Mouse (Mus musculus) 416B (cell line): Measurements from ENCODE around the gene Klc4.
A peak's percentile ranks its signal among the peaks of the same experiment; 100 is the strongest.

ENCODE experiments used
- DNase-seq: peaks from one replicate; pipeline ENCODE4 v3.0.0; 2011; ENCODE audit warnings: low read depth

Gene Klc4

DNA sequence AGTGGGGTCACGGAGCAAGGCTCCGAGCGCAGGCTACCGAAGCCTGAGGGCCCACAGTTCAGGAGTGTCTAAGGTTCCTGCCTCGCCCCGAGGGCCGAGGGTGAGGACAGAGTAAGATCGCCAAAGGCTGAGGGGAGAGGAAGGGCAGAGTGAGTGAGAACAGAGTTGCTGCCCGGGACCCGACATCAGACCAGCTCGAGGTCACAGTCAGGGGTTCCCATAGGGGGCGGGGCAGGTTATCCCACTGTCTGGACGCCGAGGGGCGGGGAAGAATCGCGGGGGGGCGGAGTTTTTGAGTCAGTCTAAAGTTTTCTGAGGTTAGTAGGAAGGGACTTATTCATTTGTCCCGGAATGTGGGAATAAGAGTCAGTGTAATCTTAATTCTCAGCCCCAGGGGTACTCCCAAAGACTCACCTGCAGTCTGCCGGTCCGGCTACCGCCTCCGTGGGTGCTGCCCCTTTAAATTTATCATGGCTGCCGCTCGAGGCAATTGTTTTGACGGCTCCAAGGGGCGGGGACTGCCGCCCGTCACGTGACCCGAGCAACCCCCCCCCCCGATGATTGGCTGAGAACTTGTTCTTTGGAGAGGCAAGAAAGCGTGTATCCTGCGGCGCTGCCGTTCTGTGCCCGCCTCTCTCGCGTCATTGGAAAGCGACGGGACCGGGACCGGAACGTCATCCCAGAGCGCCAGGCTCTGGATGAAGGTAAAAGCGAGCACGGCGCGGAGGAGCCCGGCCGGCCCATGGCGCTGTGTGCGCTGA lies at the start of gene Klc4, which contains the start of gene Mrpl2:
Klc4 (minus strand) TSS at position 462 of the 761 bp plus-strand sequence.
Mrpl2 (plus strand) TSS at position 669 of the 761 bp plus-strand sequence.
- peak; percentile 99 for DNase-seq

DNA sequence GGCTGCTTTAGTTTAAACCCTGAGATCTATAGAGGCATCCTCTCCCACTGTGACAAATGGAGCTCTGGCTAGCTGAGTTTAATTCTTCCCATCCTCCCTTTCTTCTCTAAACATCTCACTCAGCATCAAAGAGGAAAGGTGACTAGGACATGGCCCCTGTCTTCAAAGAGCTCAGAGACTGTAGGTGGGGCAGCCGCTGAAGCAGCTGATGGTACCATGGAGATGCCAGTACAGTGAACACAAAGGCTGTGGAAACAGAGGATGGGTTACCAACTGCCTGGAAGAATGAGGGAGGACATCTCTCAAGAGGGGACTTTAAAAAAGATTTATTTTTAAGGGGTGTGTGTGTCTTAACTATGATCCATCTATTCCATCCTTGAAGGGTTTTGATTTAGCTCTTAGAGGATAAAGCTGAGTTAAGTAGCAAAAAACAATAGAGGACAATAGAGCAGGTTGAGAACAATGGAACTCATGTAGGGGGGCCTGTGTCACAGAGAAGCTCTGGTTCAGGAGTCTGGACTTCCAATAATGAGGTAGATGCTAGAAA lies 48.8 kb upstream of the Klc4 start:
- DNase-seq: no peak

DNA sequence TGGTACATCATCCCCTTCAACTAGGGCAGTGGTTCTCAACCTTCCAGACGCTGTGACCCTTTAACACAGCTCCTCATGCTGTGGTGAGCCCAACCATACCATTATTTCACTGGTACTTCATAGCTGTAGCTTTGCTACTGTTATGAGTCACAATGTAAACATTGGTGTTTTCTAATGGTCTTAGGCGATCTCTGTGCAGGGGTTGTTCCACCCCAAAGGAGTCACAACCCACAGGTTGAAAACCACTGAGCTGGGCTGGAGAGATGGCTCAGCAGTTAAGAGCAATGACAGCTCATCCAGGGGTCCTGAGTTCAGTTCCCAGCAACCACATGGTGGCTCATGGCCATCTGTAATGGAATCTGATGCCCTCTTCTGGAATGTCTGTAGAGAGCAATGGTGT lies 45.6 kb upstream of the Klc4 start:
- DNase-seq: peak; percentile 83

DNA sequence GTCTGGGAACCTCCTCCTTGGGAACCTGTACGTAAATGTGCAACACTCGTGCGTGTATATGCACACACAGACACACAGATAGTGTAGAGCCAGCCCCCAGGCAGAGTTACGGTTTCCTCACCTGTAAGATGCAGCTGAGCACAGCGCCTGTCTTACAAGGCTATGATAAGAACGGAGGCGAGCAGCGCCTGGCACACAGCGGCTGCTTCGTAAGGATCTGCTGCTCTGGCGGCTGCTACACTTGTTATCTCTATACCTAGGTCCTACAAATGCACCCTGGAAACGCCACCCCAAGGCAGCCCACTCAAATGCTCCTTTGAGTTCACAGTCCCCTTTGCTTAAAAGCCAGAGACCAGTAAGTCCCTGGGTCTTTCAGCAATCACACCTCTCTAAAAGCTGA lies 44.8 kb upstream of the Klc4 start:
- DNase-seq: no peak

DNA sequence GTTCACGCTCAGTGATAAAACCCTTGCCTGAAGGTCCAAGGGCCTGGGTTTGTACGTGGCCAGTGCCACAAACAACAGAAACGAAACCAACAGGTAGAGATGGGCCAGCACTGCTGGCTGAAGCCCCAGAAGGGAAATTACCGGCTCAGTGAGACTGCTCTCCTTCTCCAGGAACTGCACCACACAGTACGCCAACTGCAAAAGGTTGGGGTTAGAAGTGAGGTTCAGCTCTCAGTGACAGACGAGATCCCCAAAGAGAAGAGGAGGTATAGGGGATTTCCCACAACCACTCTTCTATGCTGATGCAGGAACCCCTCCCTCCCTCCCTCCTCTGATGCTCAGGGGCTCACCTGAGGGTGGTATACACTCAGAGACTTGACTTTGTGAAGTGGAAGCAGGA lies 40.1 kb upstream of the Klc4 start:
- DNase-seq: no peak

DNA sequence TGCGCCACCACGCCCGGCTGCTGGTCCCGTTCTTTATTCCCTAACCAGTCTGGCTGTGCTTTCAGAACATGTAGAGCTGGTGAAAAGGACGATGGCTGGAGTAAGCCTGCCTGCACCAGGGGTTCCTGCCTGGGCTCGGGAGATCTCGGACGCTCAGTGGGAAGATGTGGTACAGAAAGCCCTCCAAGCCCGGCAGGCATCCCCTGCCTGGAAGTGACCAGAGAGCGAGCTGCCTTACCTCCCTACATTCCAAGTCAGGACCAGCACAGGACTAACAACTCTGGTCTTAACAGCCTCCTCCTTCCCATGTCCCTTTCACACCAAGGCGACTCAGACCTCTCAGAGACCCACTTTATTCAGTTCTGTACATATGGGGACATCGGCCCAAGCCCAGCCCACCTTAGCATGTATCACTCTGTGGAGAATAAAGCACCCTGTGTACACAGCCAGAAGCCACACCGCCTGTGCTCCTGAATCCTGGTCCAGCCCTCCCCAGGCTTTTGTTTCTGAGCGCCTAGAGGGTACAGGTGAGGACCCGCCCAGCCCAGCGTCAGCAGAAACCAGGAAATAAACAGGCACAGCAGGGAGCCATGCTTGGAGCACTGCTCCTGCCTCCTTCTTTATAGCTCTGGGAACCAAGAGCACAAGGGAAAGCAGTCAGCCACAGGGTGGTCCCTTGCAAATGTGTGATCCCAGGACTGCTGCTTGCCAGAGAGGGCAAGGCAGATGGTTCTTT lies 37.0 kb upstream of the Klc4 start:
- no peak for DNase-seq

DNA sequence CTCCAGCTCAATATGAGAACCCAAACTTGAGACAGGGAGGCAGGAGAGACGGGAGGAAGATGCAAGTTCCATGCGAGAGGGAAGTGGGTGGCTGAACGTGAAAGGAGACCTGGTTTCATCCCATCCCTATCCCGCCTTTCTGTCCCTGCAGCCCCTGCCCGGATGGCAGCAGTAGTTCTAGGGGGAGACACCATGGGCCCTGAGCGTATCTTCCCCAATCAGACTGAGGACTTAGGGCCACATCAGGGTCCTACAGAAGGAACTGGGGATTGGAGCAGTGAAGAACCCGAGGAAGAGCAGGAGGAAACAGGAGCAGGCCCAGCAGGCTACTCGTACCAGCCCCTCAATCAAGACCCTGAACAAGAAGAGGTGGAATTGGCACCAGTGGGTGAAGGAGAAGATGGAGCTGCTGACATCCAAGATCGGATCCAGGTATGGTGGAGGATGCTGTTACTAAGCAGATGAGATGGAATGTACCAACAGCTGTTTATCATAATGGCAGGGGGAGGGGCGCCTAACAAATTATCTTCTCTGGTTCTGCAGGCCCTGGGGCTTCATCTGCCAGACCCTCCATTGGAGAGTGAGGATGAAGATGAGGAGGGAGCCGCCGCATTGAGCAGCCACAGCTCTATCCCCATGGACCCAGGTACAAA lies 35.8 kb upstream of the Klc4 start:
- no peak for DNase-seq

DNA sequence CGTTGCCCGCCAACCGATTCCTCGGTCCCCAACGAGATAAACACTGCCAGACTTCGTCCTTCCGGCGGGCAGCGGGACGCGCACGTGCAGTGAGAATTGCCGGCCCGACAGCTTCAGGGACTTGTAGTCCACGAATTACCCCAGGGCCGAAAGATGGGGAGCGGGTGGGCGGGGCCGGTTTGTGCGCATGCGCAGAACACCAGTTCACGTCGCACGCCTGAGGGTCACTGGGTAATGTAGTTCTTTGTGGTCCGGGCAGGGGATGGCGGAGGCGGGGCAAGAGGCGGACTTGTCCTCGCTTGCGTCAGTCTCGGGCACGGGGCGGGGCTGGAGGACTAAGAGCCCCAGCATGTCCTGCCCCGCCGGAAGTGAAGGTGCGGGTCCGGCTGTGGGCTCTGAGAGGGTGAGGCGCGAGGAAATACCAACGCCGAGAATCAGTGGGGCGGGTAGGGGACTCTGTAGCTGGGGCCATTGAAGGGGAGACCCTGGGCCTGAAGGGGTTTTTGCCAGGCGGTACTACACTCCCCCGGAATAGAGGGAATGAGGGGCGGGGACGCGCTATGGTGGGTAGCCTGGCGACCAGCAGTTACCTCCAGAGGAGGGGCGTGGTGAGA lies 35.0 kb upstream of the Klc4 start, which contains the start of gene Klhdc3:
Klhdc3 (minus strand) TSS at position 155 of the 614 bp plus-strand sequence.
- DNase-seq: peak; percentile 100

DNA sequence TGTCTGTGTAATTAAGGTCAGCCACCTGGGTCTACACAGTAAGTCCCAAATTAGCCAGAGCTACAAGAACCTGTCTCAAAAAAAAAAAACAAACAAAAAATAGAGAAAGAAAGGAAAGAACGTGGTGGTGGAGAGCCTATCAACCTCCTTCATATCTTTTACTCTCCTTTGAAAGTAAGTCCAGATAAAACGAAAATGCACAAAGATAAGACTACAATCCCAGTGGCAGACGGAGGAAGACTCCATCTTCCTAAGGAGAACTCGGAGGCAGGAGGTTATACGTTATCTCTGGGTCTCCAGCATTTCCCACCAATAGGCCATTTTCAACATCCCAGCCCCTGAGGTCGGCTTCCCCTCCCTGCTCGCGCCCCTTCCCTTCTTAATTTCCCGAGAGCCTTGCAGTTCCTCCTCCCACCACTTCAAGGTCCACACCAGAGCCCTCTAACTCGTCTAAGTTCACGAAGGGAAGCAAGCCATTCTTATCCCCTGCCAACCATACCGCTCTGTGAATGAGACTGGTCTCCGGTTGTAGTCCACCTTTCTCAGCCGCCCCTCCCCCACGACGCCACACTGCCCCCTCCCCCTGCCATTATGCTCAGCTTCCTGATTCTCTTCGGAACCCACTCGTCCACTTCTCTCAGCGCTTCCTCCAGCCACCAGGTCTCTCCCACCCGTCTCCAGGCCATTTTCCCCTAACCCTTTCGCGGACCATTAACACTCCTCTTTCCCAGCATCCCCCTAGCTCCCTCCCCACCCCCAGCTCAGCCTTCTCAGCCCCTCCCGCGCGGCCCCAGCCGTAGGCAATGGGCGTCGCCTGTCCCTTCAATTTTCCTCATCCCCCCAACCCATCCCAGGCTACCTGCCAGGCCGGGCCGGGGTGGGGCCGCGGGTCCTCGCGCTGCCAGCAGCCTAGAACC lies 34.3 kb upstream of the Klc4 start:
- DNase-seq: peak; percentile 62

DNA sequence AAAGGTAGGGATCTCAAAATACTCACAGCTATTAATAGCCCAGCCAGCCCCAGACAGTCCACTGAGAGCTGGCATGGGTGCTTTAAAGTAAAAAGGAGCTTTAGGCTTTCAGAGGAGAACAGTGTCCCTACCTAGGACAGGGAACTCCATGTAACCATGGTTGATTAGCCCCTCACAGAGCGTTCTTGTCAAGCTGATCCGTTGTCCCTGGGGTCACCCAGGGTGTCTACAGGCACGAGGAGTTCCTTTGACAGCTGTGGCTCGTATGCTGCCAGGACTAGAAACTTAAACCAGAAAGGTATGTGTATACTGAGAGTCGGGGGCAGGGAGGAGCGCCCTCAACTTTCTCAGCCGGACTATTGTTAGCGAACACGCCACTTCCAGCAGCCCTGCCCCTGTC lies 33.1 kb upstream of the Klc4 start:
- no peak for DNase-seq

DNA sequence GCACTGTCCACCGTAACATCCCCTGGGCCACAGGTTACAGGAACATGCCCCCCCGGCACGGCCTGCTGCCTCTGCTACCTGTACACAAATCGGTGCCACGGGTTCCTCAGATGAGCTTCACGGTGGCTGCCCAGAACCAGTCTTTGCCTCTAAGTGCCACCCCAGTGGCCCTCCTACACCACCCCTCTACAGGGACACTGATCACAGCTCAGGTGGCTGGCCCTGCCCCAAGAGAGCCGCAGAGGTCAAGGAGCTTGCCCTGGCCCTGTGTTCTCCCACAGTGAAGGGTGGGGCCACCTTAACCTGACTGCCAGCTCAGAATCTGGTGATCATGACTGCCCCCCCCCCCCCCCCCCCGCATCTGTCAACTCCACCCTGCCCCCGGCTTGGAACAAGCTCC lies 32.6 kb upstream of the Klc4 start, which contains the start of gene Mea1:
Mea1 (plus strand) TSS at position 378 of the 400 bp plus-strand sequence.
- no peak for DNase-seq

DNA sequence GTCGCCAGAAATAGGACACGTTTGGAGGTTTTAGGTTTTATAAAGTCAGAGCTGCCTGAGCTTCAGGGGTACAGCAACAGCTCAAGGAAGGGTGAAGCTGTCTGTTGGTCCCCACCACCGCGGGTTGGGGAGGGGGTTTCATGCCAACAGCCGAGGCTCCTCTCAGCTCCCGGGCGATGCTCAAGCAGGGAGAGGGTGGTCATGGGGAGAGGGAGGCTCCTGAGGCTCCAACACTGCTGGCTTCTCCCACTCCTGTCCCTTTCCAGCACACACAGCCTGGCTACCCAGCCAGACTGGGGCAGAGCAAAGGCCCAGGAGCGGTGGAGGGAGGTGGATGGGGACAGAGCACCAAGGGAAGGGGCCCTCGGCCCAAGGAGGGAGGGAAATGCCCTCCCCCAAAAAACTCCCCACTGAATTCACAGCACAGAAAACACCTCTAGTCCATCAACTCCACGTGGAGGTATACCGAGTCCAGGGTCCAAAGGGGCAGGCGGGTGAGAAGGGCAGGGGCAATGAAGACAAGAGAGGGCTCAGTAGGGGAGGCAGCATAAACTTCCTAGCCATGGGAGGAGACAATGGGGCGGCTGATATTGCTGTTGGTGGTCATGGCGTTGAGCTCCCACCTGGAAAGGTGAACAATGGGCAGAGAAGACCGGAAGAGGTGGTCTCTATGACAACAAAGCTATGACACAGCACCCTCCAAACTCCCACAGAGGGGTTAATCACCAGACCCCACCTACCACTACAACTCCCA lies 28.9 kb upstream of the Klc4 start:
- DNase-seq: no peak

DNA sequence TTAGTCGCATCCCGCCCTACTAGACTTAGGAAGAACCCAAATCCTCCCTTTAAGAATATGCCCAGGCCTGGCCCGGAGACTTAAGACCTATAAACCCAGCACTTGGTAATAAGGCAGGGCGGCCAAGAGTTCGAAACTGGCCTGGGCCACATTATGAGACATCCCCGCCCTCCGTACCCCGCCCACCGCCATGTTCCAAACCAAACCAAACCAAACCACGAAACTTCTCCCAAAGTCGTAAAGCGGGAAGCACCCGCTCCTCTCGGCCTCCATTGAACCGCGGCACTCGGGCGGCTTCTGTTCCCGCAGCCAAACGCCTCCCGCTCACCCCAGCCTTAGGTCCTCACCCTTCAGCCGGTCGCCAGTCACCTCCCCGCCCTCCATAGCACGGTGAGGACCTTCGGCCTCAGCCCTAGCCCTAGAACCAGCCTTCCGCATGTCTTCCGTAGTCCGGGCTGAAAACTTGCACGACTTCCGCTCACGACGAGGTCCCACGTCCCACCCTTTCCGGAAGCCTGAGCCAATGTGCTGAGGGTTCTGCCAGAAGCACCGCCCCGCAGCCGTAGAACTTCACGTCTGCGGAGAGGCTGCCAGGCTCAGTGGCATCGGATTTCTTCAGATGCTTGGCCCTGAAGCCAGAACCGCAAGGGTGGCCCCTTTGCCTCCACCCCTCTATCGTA lies 28.2 kb upstream of the Klc4 start, which contains the start of gene Rrp36:
Rrp36 (minus strand) TSS at position 503 of the 680 bp plus-strand sequence.
- DNase-seq: peak; percentile 98

DNA sequence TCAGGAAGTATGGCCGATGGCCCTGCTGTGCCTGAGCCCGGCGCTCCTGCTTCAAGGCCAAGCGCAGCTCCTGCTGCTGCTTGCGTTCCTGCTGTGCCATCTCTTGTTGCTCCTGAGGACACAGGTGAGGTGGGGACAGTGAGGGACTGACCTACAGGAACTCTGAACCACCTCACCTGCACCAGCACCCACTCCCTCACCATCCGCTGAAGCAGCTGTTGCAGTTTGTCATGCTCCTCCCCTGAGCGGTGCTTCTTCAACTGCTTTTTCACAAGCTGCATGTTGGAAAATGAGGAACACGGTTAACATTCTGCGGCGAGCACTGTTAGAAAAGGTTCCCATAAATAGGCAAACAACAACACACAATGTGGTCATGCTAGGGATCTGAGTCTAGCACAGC lies 24.1 kb upstream of the Klc4 start:
- no peak for DNase-seq

DNA sequence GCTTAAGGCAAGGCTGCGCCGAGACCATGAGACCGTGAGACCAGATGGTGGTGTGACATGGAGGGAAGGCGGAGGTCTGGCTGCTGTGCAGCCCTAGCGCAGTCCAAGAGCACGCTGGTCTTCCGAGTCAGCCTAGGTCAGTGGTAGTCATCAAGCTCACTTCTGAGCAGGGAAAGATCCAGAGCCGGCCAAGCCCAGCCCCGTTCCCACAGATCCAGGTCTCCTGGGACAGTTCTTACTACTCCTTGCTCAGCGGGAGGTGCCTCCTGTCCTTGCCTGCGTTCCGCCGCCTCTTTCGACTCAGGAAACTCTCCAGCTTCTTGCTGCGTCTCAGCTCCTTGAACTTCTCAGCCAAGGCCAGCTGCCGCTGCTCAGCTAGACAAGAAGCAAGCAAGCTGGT lies 21.9 kb upstream of the Klc4 start:
- DNase-seq: no peak

DNA sequence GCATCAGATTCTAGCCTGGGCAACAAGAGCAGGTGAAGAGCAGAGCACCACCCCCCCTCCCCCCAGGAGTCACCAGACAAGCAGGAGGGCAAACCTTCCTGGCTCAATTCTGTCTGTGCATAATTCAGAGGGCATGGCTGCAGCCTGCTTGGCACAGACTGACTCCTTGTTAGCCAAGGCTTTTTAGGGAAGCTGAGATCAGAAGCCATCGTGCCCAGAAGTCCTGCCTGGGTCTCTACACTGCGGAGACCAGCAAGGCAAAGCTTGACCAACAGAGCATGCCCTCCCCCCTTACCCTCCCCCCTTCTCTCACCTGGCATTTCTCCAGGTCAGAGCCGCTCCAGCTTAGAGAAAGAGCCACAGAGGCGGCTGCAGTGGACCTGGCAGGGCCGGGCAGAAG lies 16.9 kb upstream of the Klc4 start:
- no peak for DNase-seq

DNA sequence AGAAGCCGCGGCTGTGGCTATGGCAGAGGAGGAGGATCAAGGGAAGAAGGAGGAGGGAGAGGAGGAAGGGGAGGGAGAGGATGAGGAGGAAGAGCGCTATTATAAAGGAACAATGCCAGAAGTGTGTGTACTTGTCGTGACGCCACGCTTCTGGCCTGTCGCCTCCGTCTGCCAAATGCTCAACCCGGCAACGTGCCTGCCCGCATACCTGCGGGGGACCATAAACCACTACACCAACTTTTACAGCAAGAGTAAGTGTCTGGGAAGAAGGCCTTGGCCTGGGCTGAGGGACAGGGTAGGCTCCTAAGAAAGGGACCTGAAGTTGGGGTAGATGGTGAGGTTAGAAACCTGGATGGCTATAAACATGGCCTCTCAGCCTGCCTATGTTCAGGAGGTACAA lies 16.2 kb upstream of the Klc4 start:
- DNase-seq: no peak

DNA sequence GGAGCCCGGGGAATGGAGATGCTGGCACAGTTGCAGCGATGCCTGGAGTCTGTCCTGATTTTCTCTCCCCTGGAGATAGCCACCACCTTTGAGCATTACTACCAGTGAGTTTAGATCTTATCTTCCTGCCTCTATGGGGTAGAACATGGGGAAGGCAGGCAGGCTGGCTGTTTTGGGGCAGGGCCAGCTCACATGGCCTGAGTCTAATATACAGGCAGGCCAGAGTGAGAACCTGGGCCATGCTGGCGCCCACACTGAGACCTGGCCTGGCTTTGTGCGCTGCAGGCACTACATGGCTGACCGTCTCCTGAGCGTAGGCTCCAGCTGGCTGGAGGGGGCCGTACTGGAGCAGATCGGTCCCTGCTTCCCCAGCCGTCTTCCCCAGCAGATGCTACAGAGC lies 15.5 kb upstream of the Klc4 start:
- no peak for DNase-seq

DNA sequence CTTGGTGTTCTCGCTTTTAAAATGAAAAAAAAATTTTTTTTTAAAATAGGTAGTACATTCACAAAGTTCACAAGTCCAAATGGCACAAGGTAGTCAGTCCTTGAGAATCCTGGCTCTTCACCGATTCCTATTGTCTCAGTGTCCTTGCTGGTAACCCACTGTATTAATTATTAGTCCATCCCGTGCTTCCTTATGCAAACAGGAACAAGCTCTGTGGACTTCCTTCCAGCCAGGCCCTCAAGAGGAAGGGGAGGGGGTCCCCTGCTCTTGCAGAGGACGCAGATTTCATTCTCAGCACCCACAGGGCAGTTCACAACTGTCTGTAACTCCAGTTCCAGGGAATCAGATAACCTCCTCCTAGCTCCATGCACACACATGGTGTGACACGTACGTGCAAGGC lies 10.2 kb upstream of the Klc4 start:
- DNase-seq: no peak
